Mouse (Mus musculus): ENCODE results near the gene Gm2a. TPM values are rescaled to one million over a fixed set of nuclear protein-coding genes. Genes with fewer than 3 reads are reported as not detected.

Gene Gm2a
- polyA plus RNA-seq, 1 experiment from 2014 or later = 32.5 TPM

GRCm38 (mm10) chr11:55147423-55147822 lies 49.5 kb downstream of the Gm2a start:
- Histone ChIP-seq H3K36me3 (ENCODE audit: control insufficient read depth, insufficient read depth, low read length) (no peaks in the 10 kb centered on the region), H3K9me3 (replicated peaks; ENCODE audit: control insufficient read depth, low read length, poor library complexity, severe bottlenecking) (no peaks in the 10 kb centered on the region), H3K9ac (ENCODE audit: low read depth, low read length) (no peak overlapping the region), H3K4me2 (ENCODE audit: low read length) (no peak overlapping the region), H3K27me3 (ENCODE audit: control insufficient read depth, insufficient read depth, low read depth, low read length) (no peaks in the 10 kb centered on the region), H3K4me3 (ENCODE audit: low read depth, low read length) (no peak overlapping the region), H3K4me1 (ENCODE audit: control insufficient read depth, insufficient read depth, low read length) (no peaks in the 10 kb centered on the region), H3K27ac (ENCODE audit: low read length) (no peak overlapping the region)
- no peak for ATAC-seq
- WGBS = 45% methylated on average over 6 of the region's 6 CpGs

- Histone ChIP-seq H3K36me3 (ENCODE audit: control insufficient read depth, insufficient read depth, low read length) (no peaks in the 10 kb centered on the region), H3K4me1 (ENCODE audit: control insufficient read depth, insufficient read depth, low read length) (no peaks in the 10 kb centered on the region), H3K27ac (ENCODE audit: low read length) (no peak overlapping the region), H3K9me3 (replicated peaks; ENCODE audit: control insufficient read depth, low read length, poor library complexity, severe bottlenecking) (no peaks in the 10 kb centered on the region), H3K4me3 (ENCODE audit: low read depth, low read length) (no peak overlapping the region), H3K4me2 (ENCODE audit: low read length) (no peak overlapping the region), H3K9ac (ENCODE audit: low read depth, low read length) (no peak overlapping the region), H3K27me3 (ENCODE audit: control insufficient read depth, insufficient read depth, low read depth, low read length) (no peaks in the 10 kb centered on the region)
- 87% methylated on average over 4 of the region's 4 CpGs for WGBS
- ATAC-seq = no peak
Measured at GRCm38 (mm10) chr11:55148461-55148860, 50.5 kb downstream of the Gm2a start.

- Histone ChIP-seq H3K4me1 (ENCODE audit: control insufficient read depth, insufficient read depth, low read length) (no peaks in the 10 kb centered on the region), H3K4me2 (ENCODE audit: low read length) (no peak within 1 kb of the TSS), H3K36me3 (ENCODE audit: control insufficient read depth, insufficient read depth, low read length) (no peaks in the 10 kb centered on the region), H3K9me3 (replicated peaks; ENCODE audit: control insufficient read depth, low read length, poor library complexity, severe bottlenecking) (no peaks in the 10 kb centered on the region), H3K27me3 (ENCODE audit: control insufficient read depth, insufficient read depth, low read depth, low read length) (no peaks in the 10 kb centered on the region), H3K27ac (ENCODE audit: low read length) (no peak within 1 kb of the TSS), H3K9ac (ENCODE audit: low read depth, low read length) (no peak within 1 kb of the TSS), H3K4me3 (ENCODE audit: low read depth, low read length) (no peak within 1 kb of the TSS)
- ATAC-seq = no peak
- WGBS = 88% methylated on average over 3 of the region's 3 CpGs
Measured at GRCm38 (mm10) chr11:55151608-55152007, 53.7 kb downstream of the Gm2a start, which contains the start of gene Slc36a3. TSS of gene Slc36a3 (minus strand) at chr11:55151708.

- no peak for ATAC-seq
- Histone ChIP-seq H3K27ac (ENCODE audit: low read length) (no peak overlapping the region), H3K4me3 (ENCODE audit: low read depth, low read length) (no peak overlapping the region), H3K27me3 (ENCODE audit: control insufficient read depth, insufficient read depth, low read depth, low read length) (no peaks in the 10 kb centered on the region), H3K4me1 (ENCODE audit: control insufficient read depth, insufficient read depth, low read length) (no peaks in the 10 kb centered on the region), H3K9me3 (replicated peaks; ENCODE audit: control insufficient read depth, low read length, poor library complexity, severe bottlenecking) (no peaks in the 10 kb centered on the region), H3K9ac (ENCODE audit: low read depth, low read length) (no peak overlapping the region), H3K36me3 (ENCODE audit: control insufficient read depth, insufficient read depth, low read length) (no peaks in the 10 kb centered on the region), H3K4me2 (ENCODE audit: low read length) (no peak overlapping the region)
- WGBS = 73% methylated on average over 3 of the region's 3 CpGs
Measured at GRCm38 (mm10) chr11:55154398-55155069, 56.6 kb downstream of the Gm2a start.

- ATAC-seq = no peak
- Histone ChIP-seq H3K36me3 (ENCODE audit: control insufficient read depth, insufficient read depth, low read length) (no peaks in the 10 kb centered on the region), H3K9me3 (replicated peaks; ENCODE audit: control insufficient read depth, low read length, poor library complexity, severe bottlenecking) (no peaks in the 10 kb centered on the region), H3K4me3 (ENCODE audit: low read depth, low read length) (no peak overlapping the region), H3K27ac (ENCODE audit: low read length) (no peak overlapping the region), H3K9ac (ENCODE audit: low read depth, low read length) (no peak overlapping the region), H3K4me1 (ENCODE audit: control insufficient read depth, insufficient read depth, low read length) (no peaks in the 10 kb centered on the region), H3K27me3 (ENCODE audit: control insufficient read depth, insufficient read depth, low read depth, low read length) (no peaks in the 10 kb centered on the region), H3K4me2 (ENCODE audit: low read length) (no peak overlapping the region)
- 87% methylated on average over 6 of the region's 6 CpGs for WGBS
Measured at GRCm38 (mm10) chr11:55155070-55155421, 57.1 kb downstream of the Gm2a start.

GRCm38 (mm10) chr11:55158785-55159359 lies 61.0 kb downstream of the Gm2a start:
- 51% methylated on average over 13 of the region's 13 CpGs for WGBS
- Histone ChIP-seq H3K9ac (ENCODE audit: low read depth, low read length) (no peak overlapping the region), H3K27me3 (ENCODE audit: control insufficient read depth, insufficient read depth, low read depth, low read length) (no peaks in the 10 kb centered on the region), H3K4me2 (ENCODE audit: low read length) (no peak overlapping the region), H3K4me3 (ENCODE audit: low read depth, low read length) (no peak overlapping the region), H3K36me3 (ENCODE audit: control insufficient read depth, insufficient read depth, low read length) (no peaks in the 10 kb centered on the region), H3K27ac (ENCODE audit: low read length) (no peak overlapping the region), H3K9me3 (replicated peaks; ENCODE audit: control insufficient read depth, low read length, poor library complexity, severe bottlenecking) (no peaks in the 10 kb centered on the region), H3K4me1 (ENCODE audit: control insufficient read depth, insufficient read depth, low read length) (no peaks in the 10 kb centered on the region)
- ATAC-seq = no peak

Other genes with a start within 250 kb of the Gm2a start
- 10.5 and 15.1 TPM in 2 replicates for gene Lyrm7, start 237.2 kb upstream of the Gm2a start, polyA plus RNA-seq (2015; fragmentation: Nextera tagmentation; extraction: Ambion mirVana)
- gene Hint1, start 231.7 kb upstream of the Gm2a start, polyA plus RNA-seq (2015; fragmentation: Nextera tagmentation; extraction: Ambion mirVana) = 731 and 741 TPM in 2 replicates
- 29.4 and 40.5 TPM in 2 replicates for gene Gpx3, start 195.7 kb upstream of the Gm2a start, polyA plus RNA-seq (2015; fragmentation: Nextera tagmentation; extraction: Ambion mirVana)
- 16.4 and 17.4 TPM in 2 replicates for gene Tnip1, start 135.2 kb upstream of the Gm2a start, polyA plus RNA-seq (2015; fragmentation: Nextera tagmentation; extraction: Ambion mirVana)
- gene Anxa6, start 64.7 kb upstream of the Gm2a start, polyA plus RNA-seq (2015; fragmentation: Nextera tagmentation; extraction: Ambion mirVana) = 36.3 and 37.0 TPM in 2 replicates
- 0.19 and 0.27 TPM in 2 replicates for gene Ccdc69, start 20.0 kb upstream of the Gm2a start, polyA plus RNA-seq (2015; fragmentation: Nextera tagmentation; extraction: Ambion mirVana)
- not detected in 2 replicates for gene Slc36a3, start 53.6 kb downstream of the Gm2a start, polyA plus RNA-seq (2015; fragmentation: Nextera tagmentation; extraction: Ambion mirVana)
- gene Slc36a2, start 87.0 kb downstream of the Gm2a start, polyA plus RNA-seq (2015; fragmentation: Nextera tagmentation; extraction: Ambion mirVana) = 0.40 and 0.51 TPM in 2 replicates
- 3.5 and 3.7 TPM in 2 replicates for gene Slc36a1, start 106.2 kb downstream of the Gm2a start, polyA plus RNA-seq (2015; fragmentation: Nextera tagmentation; extraction: Ambion mirVana)
- 0.07 and 0.08 TPM in 2 replicates for gene Fat2, start 238.4 kb downstream of the Gm2a start, polyA plus RNA-seq (2015; fragmentation: Nextera tagmentation; extraction: Ambion mirVana)